Mouse (Mus musculus): ENCODE results near the gene 1700012B09Rik. TPM values are rescaled to one million over a fixed set of nuclear protein-coding genes. Genes with fewer than 3 reads are reported as not detected.

The 1700012B09Rik gene
- 0.62 and 1.5 TPM in 2 replicates for polyA plus RNA-seq (2016; fragmentation: Nextera tagmentation; extraction: Ambion mirVana)

DNA sequence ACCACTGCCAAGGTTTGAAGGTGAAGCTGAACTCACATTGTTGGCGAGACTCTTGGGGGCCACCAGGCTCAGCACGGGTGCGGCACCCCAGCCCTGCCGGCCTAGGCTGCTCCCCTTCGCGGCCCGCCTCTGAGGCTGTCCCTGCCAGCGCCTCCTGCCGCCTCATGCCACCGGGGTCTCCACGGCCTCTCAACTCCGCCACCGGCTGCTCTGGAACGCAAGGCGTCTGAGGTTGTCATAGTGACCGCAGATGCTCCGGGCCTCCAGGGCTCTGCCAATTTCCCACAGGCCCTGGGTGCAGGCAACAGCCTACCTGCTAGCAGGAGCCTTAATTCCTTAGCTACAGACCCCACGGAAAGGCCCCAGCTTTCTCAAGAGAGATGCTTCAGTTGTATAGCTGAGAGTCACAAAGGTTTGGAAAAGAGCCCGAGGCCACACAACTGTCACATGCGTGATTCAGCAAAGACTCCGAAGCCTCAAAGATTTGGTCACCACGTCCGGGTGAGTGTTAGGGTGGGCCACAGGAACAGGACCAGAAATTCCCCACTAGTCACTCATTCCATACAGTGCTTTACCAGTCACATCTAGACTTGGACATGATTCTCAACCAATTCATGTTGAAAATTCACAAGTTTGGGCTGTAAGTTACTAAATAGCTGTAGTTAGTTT is at the start of gene 1700012B09Rik:
TSS of gene 1700012B09Rik (minus strand) at position 228 of the 669 bp plus-strand sequence.
- no peak within 1 kb of the TSS for H3K4me3 ChIP-seq (replicated peaks)
- H3K4me2 ChIP-seq: peak within 1 kb of the TSS; percentile 37
- no peaks in the 10 kb centered on the region for H3K36me3 ChIP-seq (replicated peaks)
- H3K9me3 ChIP-seq: no peaks in the 10 kb centered on the region
- ATAC-seq (ENCODE audit: low FRiP score): peak; percentile 33; the same call in 1 of the 2 replicates
- 17% methylated on average over 23 of the region's 23 CpGs for WGBS
- no peak within 1 kb of the TSS for H3K9ac ChIP-seq
- peaks cover 8% of the 10 kb centered on the region for H3K4me1 ChIP-seq
- H3K27me3 ChIP-seq: peaks cover 5% of the 10 kb centered on the region; the same call in 1 of the 2 replicates
- H3K27ac ChIP-seq: no peak within 1 kb of the TSS

DNA sequence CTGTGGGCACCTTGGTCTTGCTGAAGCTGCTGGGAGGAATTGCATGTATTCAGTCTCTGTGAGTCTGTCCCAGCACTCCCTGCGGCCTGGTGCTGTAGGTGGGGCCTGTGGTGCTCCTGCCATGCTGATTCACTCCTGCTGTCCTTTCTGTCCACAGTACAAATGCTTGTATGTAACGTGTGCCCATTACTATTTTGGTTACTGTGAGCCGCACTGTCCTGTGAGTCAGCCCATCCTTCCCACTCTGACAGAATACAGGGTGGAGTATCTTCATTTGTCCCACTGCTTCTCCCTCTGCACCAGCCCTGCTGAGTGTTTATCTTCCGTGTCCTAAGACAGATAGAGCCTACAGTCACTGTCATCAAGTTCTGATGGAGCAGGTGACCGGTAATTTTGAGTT is 39.3 kb upstream of the 1700012B09Rik start:
- Histone ChIP-seq H3K4me1 (no peaks in the 10 kb centered on the region), H3K36me3 (replicated peaks) (peaks cover 78% of the 10 kb centered on the region), H3K27me3 (no peaks in the 10 kb centered on the region), H3K9ac (no peak overlapping the region), H3K9me3 (no peaks in the 10 kb centered on the region), H3K4me2 (no peak overlapping the region), H3K4me3 (replicated peaks) (no peak overlapping the region), H3K27ac (no peak overlapping the region)
- 95% methylated on average over 5 of the region's 5 CpGs for WGBS
- ATAC-seq (ENCODE audit: low FRiP score): no peak

GRCm38 (mm10) chr9:14806786-14807185 is 36.0 kb upstream of the 1700012B09Rik start:
- no peaks in the 10 kb centered on the region for H3K4me1 ChIP-seq
- no peaks in the 10 kb centered on the region for H3K9me3 ChIP-seq
- H3K27me3 ChIP-seq: no peaks in the 10 kb centered on the region
- no peak overlapping the region for H3K9ac ChIP-seq
- H3K4me3 ChIP-seq (replicated peaks): no peak overlapping the region
- ATAC-seq (ENCODE audit: low FRiP score): no peak
- no peak overlapping the region for H3K27ac ChIP-seq
- peaks cover 74% of the 10 kb centered on the region for H3K36me3 ChIP-seq (replicated peaks)
- WGBS: 97% methylated on average over 1 of the region's 1 CpGs
- H3K4me2 ChIP-seq: no peak overlapping the region

DNA sequence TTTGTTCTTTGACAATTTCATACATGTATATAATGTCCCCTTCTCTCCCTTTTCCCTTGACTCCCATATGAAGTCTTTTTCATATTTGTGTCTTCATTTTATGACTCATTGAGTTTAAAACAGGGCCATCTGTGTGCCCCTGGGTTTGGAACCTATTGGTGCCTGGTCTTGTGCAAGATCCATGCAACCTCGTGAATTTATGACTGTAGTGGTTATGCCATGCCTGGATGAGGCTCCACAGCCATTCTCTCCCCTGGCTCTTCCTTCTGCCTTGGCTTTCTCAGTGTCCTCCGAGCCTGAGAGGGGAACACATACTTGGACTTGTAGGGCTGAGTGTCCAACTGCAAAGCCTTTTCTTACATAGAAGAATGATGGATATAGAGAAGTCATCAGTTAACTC is 34.9 kb upstream of the 1700012B09Rik start:
- H3K9me3 ChIP-seq: no peaks in the 10 kb centered on the region
- no peak overlapping the region for H3K9ac ChIP-seq
- no peak overlapping the region for H3K4me2 ChIP-seq
- ATAC-seq (ENCODE audit: low FRiP score): no peak
- H3K4me1 ChIP-seq: no peaks in the 10 kb centered on the region
- H3K36me3 ChIP-seq (replicated peaks): peaks cover 77% of the 10 kb centered on the region
- no peaks in the 10 kb centered on the region for H3K27me3 ChIP-seq
- WGBS: 90% methylated on average over 2 of the region's 2 CpGs
- no peak overlapping the region for H3K4me3 ChIP-seq (replicated peaks)
- H3K27ac ChIP-seq: no peak overlapping the region

DNA sequence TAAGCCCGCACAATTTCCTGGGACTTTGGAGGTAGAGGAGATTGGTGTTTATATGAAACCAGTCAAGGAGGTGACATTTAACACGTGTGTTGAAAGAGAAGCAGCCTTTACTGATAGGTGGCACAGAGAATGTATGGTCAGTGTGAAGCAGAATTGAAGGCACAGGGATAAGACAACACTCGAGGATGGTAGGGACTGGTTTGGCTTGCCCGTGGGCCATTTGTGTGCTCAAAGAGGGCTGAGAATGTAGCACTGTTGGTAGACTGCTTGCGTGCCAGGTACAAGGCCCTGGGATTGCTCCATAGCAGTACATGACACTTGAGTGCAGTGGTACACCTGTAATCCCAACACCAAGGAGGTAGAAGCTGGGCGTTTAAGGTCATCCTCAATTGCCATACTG is 16.5 kb upstream of the 1700012B09Rik start:
- 89% methylated on average over 6 of the region's 6 CpGs for WGBS
- no peak overlapping the region for H3K9ac ChIP-seq
- H3K4me3 ChIP-seq (replicated peaks): no peak overlapping the region
- H3K27me3 ChIP-seq: no peaks in the 10 kb centered on the region
- no peak overlapping the region for H3K27ac ChIP-seq
- H3K36me3 ChIP-seq (replicated peaks): peaks cover 33% of the 10 kb centered on the region
- H3K4me2 ChIP-seq: no peak overlapping the region
- ATAC-seq (ENCODE audit: low FRiP score): no peak
- peaks cover 12% of the 10 kb centered on the region for H3K4me1 ChIP-seq
- H3K9me3 ChIP-seq: no peaks in the 10 kb centered on the region

DNA sequence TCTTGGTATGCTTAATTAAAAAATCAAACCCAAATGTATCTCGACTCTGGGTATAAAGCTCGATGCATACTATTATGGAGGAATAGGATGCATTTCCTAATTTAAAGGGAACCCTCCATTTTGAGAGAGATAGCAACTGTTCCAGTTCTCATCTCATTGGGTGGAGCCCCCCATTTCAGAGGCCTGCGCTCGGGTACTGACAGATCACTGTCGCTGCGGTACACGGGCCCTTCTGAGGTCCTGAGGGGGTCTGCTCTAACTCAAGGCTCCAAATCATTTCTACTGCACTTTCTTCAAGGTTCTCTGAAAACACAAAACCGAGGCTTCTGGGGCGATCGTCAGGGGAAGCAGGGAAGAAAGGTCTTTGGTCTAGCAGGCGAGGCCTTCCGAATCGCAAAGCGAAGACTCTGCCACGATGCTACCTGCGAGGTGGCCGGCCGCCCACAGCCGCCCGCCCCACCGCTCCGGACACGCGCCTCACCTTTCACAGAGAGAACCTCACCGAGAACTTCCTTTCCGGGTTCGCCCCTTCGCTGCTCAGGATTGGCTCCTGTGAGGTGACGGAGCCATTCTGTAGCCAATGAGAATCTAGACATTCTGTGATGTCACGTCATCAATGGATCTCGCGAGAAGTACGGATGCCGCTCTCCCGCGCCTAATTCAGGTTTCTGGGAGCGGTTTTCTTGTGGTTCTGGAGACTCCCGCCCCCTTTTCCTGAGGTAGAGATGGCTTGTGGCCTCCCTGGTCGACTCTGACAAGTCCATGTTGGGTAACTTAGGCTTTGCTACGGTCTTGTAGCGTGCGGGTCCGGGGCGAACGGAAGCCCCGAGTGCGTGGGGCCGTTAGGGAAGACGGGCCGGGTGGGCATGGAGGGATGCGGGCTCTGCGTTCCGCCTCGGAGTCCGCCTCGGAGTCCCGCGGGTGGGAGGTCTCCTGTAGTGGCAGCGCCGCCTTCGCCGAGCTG is 13.5 kb upstream of the 1700012B09Rik start, which contains the start of the genes Mre11a and Ankrd49:
TSS of gene Mre11a (plus strand) at position 616 of the 964 bp plus-strand sequence.
TSS of gene Ankrd49 (minus strand) at position 818 of the 964 bp plus-strand sequence.
- Histone ChIP-seq H3K4me3 (replicated peaks) (peak within 1 kb of the TSS; percentile 63), H3K27me3 (no peaks in the 10 kb centered on the region), H3K9ac (peak within 1 kb of the TSS; percentile 85), H3K36me3 (replicated peaks) (peaks cover 41% of the 10 kb centered on the region), H3K27ac (peak within 1 kb of the TSS; percentile 93), H3K4me1 (peaks cover 12% of the 10 kb centered on the region), H3K4me2 (peak within 1 kb of the TSS; percentile 69), H3K9me3 (no peaks in the 10 kb centered on the region)
- WGBS: under 1% methylated on average over 62 of the region's 62 CpGs
- ATAC-seq (ENCODE audit: low FRiP score): peak; percentile 99

DNA sequence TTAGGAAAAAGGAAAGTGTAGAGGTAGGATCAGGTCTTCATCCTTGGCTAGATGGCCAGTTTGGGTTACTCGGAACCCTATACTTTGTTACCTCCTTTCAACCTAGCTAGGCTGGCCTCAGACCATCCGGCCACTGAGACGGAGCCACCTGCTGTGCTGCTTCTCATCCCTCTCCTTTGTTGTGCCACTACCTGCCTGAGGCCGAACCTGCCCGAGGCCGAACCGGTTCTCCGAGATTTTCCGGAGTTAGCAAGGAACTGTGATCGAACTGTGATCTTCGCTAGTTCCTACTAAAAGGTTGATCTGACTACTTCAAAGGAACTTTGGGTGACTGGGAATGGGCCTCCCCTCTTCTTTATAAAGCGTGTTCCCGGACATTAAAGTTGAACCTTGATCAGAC is 7.5 kb upstream of the 1700012B09Rik start:
- Histone ChIP-seq H3K27ac (no peak overlapping the region), H3K4me2 (no peak overlapping the region), H3K9ac (no peak overlapping the region), H3K36me3 (replicated peaks) (peaks cover 23% of the 10 kb centered on the region), H3K4me1 (no peaks in the 10 kb centered on the region), H3K27me3 (no peaks in the 10 kb centered on the region), H3K9me3 (no peaks in the 10 kb centered on the region), H3K4me3 (replicated peaks) (no peak overlapping the region)
- WGBS: 29% methylated on average over 13 of the region's 13 CpGs
- ATAC-seq (ENCODE audit: low FRiP score): no peak

- H3K27ac ChIP-seq: no peak overlapping the region
- H3K27me3 ChIP-seq: no peaks in the 10 kb centered on the region; the same call in 1 of the 2 replicates
- H3K9me3 ChIP-seq: no peaks in the 10 kb centered on the region
- 49% methylated on average over 2 of the region's 2 CpGs for whole genome bisulfite sequencing
- H3K4me3 ChIP-seq (replicated peaks): no peak overlapping the region
- H3K9ac ChIP-seq: no peak overlapping the region
- no peak for ATAC-seq (ENCODE audit: low FRiP score)
- H3K36me3 ChIP-seq (replicated peaks): no peaks in the 10 kb centered on the region
- no peak overlapping the region for H3K4me2 ChIP-seq
- H3K4me1 ChIP-seq: peaks cover 8% of the 10 kb centered on the region
Measured at GRCm38 (mm10) chr9:14773813-14774212, 3.0 kb upstream of the 1700012B09Rik start.

DNA sequence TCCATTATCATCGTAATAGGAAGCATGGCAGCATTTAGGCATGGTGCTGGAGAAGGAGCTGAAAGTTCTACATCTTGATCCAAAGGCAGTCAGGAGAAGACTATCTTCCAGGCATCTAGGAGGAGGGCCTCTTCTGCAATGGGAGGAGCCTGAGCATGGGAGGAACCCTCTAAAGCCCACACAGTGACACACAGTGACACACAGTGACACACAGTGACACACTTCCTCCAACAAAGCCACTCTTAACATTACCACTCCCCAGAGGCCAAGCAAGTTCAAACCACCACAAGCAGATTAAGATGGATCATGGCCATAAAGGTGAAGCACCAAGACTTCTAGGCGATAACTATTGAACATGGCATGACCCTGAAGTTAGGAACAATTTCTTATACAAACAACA is 1.2 kb upstream of the 1700012B09Rik start:
- H3K4me2 ChIP-seq: no peak overlapping the region
- peaks cover 5% of the 10 kb centered on the region; the same call in 1 of the 2 replicates for H3K27me3 ChIP-seq
- H3K9me3 ChIP-seq: no peaks in the 10 kb centered on the region
- H3K4me3 ChIP-seq (replicated peaks): no peak overlapping the region
- no peaks in the 10 kb centered on the region for H3K36me3 ChIP-seq (replicated peaks)
- no peak for ATAC-seq (ENCODE audit: low FRiP score)
- WGBS: 89% methylated on average over 2 of the region's 2 CpGs
- peaks cover 8% of the 10 kb centered on the region for H3K4me1 ChIP-seq
- H3K9ac ChIP-seq: no peak overlapping the region
- H3K27ac ChIP-seq: no peak overlapping the region

GRCm38 (mm10) chr9:14769811-14770210 is 1.0 kb downstream of the 1700012B09Rik start:
- Histone ChIP-seq H3K27me3 (peaks cover 5% of the 10 kb centered on the region; the same call in 1 of the 2 replicates), H3K4me3 (replicated peaks) (no peak overlapping the region), H3K9ac (no peak overlapping the region), H3K27ac (no peak overlapping the region), H3K4me1 (peaks cover 8% of the 10 kb centered on the region), H3K4me2 (no peak overlapping the region), H3K9me3 (no peaks in the 10 kb centered on the region), H3K36me3 (replicated peaks) (no peaks in the 10 kb centered on the region)
- ATAC-seq (ENCODE audit: low FRiP score): no peak
- WGBS: 57% methylated on average over 6 of the region's 6 CpGs

- 27% methylated on average over 7 of the region's 7 CpGs for WGBS
- ATAC-seq (ENCODE audit: low FRiP score): 0 out of 2 replicates have a peak, but pooled peaks have one; percentile 64
Measured at GRCm38 (mm10) chr9:14764765-14765164, 6.1 kb downstream of the 1700012B09Rik start.

GRCm38 (mm10) chr9:14759261-14759660 is 11.6 kb downstream of the 1700012B09Rik start:
- Histone ChIP-seq H3K4me2 (no peak overlapping the region), H3K27me3 (0 out of 2 replicates have a peak, but pooled peaks cover 2% of the 10 kb centered on the region), H3K36me3 (replicated peaks) (no peaks in the 10 kb centered on the region), H3K9me3 (no peaks in the 10 kb centered on the region), H3K27ac (no peak overlapping the region), H3K4me1 (no peaks in the 10 kb centered on the region), H3K4me3 (replicated peaks) (no peak overlapping the region), H3K9ac (no peak overlapping the region)
- no peak for ATAC-seq (ENCODE audit: low FRiP score)

More at GRCm38 (mm10) chr9:14764765-14765164, 6.1 kb downstream of the 1700012B09Rik start:
- Histone ChIP-seq H3K4me3 (replicated peaks) (no peak overlapping the region), H3K4me2 (no peak overlapping the region), H3K9ac (no peak overlapping the region), H3K27me3 (peaks cover 5% of the 10 kb centered on the region; the same call in 1 of the 2 replicates), H3K27ac (no peak overlapping the region), H3K36me3 (replicated peaks) (no peaks in the 10 kb centered on the region), H3K9me3 (no peaks in the 10 kb centered on the region), H3K4me1 (no peaks in the 10 kb centered on the region)
